7 mouse cellular contexts compared by ENCODE assay signal in genomic region chr12:116648584-116649206, GRCm38 (mm10).
DNase-seq lines count a peak whose midpoint lies in the region; ATAC-seq and TF ChIP-seq lines count a peak whose summit lies in the region.

No protein-coding gene starts in this region.

- H3K9me3 ChIP-seq in midbrain, embryonic 16.5 days (replicated peaks; ENCODE audit: control insufficient read depth, low read length, poor library complexity, severe bottlenecking), result 0 out of 2 replicates have a peak, but pooled peaks cover 2% of the 10 kb centered on the region

- H3K4me3 ChIP-seq in thymus, adult 2 months (ENCODE audit: control insufficient read depth, insufficient read depth, low read length), result no peak overlapping the region
- H3K4me3 ChIP-seq in midbrain, embryonic 16.5 days (ENCODE audit: low read depth, low read length), result no peak overlapping the region

- no peak overlapping the region for H3K9ac ChIP-seq in midbrain, embryonic 16.5 days (ENCODE audit: low read depth, low read length)

- no peaks in the 10 kb centered on the region for H3K36me3 ChIP-seq in thymus, adult 2 months (ENCODE audit: control insufficient read depth, insufficient read depth, low read length)
- no peaks in the 10 kb centered on the region for H3K36me3 ChIP-seq in midbrain, embryonic 16.5 days (ENCODE audit: control insufficient read depth, insufficient read depth, low read length)

- peak; percentile 39 for DNase-seq in thymus, adult 2 months
- no peak for DNase-seq in thymus, adult 18-20 months
- peak; percentile 48 to 66 for DNase-seq in cerebellum, postnatal 14 days
- peak; percentile 3 for DNase-seq in gonadal fat pad, adult 2 months (ENCODE audit: low read depth)
- DNase-seq in left cerebral cortex, postnatal 10 days (ENCODE audit: extremely low spot score in 1 of 2, low spot score in 2 of 2), result peak; percentile 52 to 69
- no peak for DNase-seq in spleen, adult 12 weeks (ENCODE audit: low spot score)

- 79% methylated on average over 4 of the region's 4 CpGs for WGBS in thymus, adult 2 months
- WGBS in midbrain, embryonic 16.5 days, result 69% methylated on average over 4 of the region's 4 CpGs

- ATAC-seq in midbrain, embryonic 16.5 days, result peak; percentile 82

- no peak overlapping the region for H3K4me2 ChIP-seq in midbrain, embryonic 16.5 days (ENCODE audit: low read length)

- no peak for TF ChIP-seq CTCF in thymus, adult 2 months (IDR thresholded peaks at IDR 0.05; ENCODE audit: borderline replicate concordance, control insufficient read depth, extremely low read depth, insufficient read depth, low read length, poor library complexity)

- no peaks in the 10 kb centered on the region for H3K27me3 ChIP-seq in thymus, adult 2 months (ENCODE audit: control insufficient read depth, insufficient read depth, low read length)
- H3K27me3 ChIP-seq in midbrain, embryonic 16.5 days (ENCODE audit: control insufficient read depth, insufficient read depth, low read depth, low read length), result no peaks in the 10 kb centered on the region

- H3K27ac ChIP-seq in thymus, adult 2 months (ENCODE audit: control insufficient read depth, insufficient read depth, low read length), result no peak overlapping the region
- H3K27ac ChIP-seq in midbrain, embryonic 16.5 days (ENCODE audit: low read length), result peak overlapping the region; percentile 0; the same call in 1 of the 2 replicates

- intact Hi-C loops in left cerebral cortex, postnatal 10 days (cut with DNase I), result loop anchor here (5.0 to 10.0 kb wide), 2 partner anchors 376 to 704 kb away; no protein-coding TSS in a partner anchor

- no peak for TF ChIP-seq POLR2A in thymus, adult 2 months (IDR thresholded peaks at IDR 0.05; ENCODE audit: control insufficient read depth, extremely low read depth, insufficient read depth, low read length, poor library complexity)

- no peaks in the 10 kb centered on the region for H3K4me1 ChIP-seq in thymus, adult 2 months (replicated peaks; ENCODE audit: control insufficient read depth, insufficient read depth, low read length)
- peaks cover 5% of the 10 kb centered on the region; the same call in 1 of the 2 replicates for H3K4me1 ChIP-seq in midbrain, embryonic 16.5 days (ENCODE audit: control insufficient read depth, insufficient read depth, low read length)

Comparison
In these comparisons a context has a peak if more than half of its experiments do, and no peak if none do; other contexts are left out.
1. DNase-seq: peak in thymus, adult 2 months (single experiment), cerebellum, postnatal 14 days (2 of 2), gonadal fat pad, adult 2 months (single experiment) and left cerebral cortex, postnatal 10 days (2 of 2); none in thymus, adult 18-20 months (0 of 2) and spleen, adult 12 weeks (single experiment).